Mouse (Mus musculus) heart, embryonic 11.5 days (tissue): ENCODE measurements at regions not wholly inside any gene's neighbourhood (a gene's known extent, or its start where the extent isn't known, plus 50 kb on each side); places are given as distances from the start of the nearest gene placed in this dataset.

Experiments
- ATAC-seq: fragments of 200-750 bp; cut with Nextera tagmentation; replicated peaks from 2 replicates; pipeline ENCODE4 v1.8.0; 2017; ENCODE audit warnings: moderate library complexity; ENCODE audit not compliant: insufficient number of reproducible peaks, low FRiP score, low TSS enrichment
- H3K27ac ChIP-seq: fragments of 300-500 bp; sonication (generic); 2 replicates; pipeline ENCODE4 v1.5.1; 2014; ENCODE audit warnings: mild to moderate bottlenecking, low read depth, low read length
- H3K27me3 ChIP-seq: fragments of 300-500 bp; sonication (generic); 2 replicates; pipeline ENCODE4 v1.6.1; 2014; ENCODE audit warnings: mild to moderate bottlenecking, low read length, mixed read lengths; ENCODE audit not compliant: control insufficient read depth, insufficient read depth
- H3K36me3 ChIP-seq: fragments of 300-500 bp; sonication (generic); 2 replicates; pipeline ENCODE4 v1.6.1; 2014; ENCODE audit warnings: mild to moderate bottlenecking, low read length, moderate library complexity, mixed read lengths; ENCODE audit not compliant: control insufficient read depth, insufficient read depth
- H3K4me1 ChIP-seq: fragments of 300-500 bp; sonication (generic); 2 replicates; pipeline ENCODE4 v1.6.1; 2014; ENCODE audit warnings: low read length; ENCODE audit not compliant: control insufficient read depth, insufficient read depth
- H3K4me2 ChIP-seq: fragments of 300-500 bp; sonication (generic); 2 replicates; pipeline ENCODE4 v1.6.1; 2014; ENCODE audit warnings: mild to moderate bottlenecking, moderate library complexity
- H3K4me3 ChIP-seq: fragments of 300-500 bp; sonication (generic); 2 replicates; pipeline ENCODE4 v1.5.1; 2014; ENCODE audit warnings: low read depth, low read length
- H3K9ac ChIP-seq: fragments of 300-500 bp; sonication (generic); 2 replicates; pipeline ENCODE4 v1.6.1; 2014; ENCODE audit warnings: mild to moderate bottlenecking, low read depth, low read length, moderate library complexity
- H3K9me3 ChIP-seq: fragments of 300-500 bp; sonication (generic); replicated peaks from 2 replicates; pipeline ENCODE4 v1.6.1; 2016; ENCODE audit warnings: low read length; ENCODE audit not compliant: control insufficient read depth
- WGBS: fragments of 180-500 bp; shearing (Covaris S2); extraction: QIAGEN DNeasy Blood & Tissue Kit; methylation state at CpG from one replicate; pipeline ENCODE4 v1.1.7; 2014; ENCODE audit not compliant: insufficient replicate concordance; 5-methylcytosine and 5-hydroxymethylcytosine counted together

DNA sequence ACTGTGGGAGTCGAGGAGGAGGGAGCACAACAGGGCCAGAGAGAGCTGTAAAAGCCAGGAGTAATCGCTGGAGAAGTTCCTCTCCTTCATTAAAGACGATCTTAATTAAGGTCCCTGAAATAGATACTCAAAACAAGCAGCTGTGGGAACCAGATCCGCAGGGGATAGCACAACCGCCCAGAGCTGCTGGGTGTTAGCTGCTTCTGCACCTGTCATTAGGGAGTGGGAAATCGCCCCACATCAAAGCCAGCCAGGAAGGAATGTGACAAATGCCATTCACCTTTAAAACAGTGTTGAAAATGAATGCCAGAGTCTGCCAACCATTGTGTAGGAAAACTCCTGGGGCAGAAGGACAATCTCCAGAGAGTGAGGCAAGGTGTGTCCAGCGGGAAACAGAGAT lies 112.5 kb downstream of the Cyp26b1 start:
- no peak overlapping the region for H3K9ac ChIP-seq
- no peaks in the 10 kb centered on the region for H3K4me1 ChIP-seq
- no peak for ATAC-seq
- H3K4me2 ChIP-seq = no peak overlapping the region
- 28% methylated on average over 7 of the region's 7 CpGs for WGBS
- no peaks in the 10 kb centered on the region for H3K9me3 ChIP-seq
- no peaks in the 10 kb centered on the region for H3K27me3 ChIP-seq
- H3K36me3 ChIP-seq = no peaks in the 10 kb centered on the region
- H3K4me3 ChIP-seq = no peak overlapping the region
- no peak overlapping the region for H3K27ac ChIP-seq

DNA sequence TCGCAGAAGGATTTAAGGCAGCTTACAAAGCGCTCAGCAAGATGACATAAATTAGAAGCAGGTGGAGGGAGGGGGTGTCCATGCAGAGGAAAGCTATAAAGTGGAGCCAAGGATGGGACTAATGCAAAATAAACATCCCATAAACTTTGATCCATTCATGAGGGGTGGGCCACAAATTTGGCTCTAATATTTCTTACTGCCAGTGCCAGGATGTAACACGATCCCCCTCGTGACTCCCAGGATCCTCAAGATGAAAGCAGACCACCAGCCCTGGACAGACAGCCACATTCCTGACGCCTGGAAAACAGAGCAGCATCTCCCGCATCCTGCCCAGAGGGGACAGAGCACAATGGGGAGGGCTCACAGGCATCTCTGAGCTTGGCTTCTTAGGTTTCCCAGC lies 116.6 kb downstream of the Cyp26b1 start:
- ATAC-seq = no peak
- 39% methylated on average over 6 of the region's 6 CpGs for WGBS
- H3K4me3 ChIP-seq = no peak overlapping the region
- no peak overlapping the region for H3K27ac ChIP-seq
- no peaks in the 10 kb centered on the region for H3K27me3 ChIP-seq
- no peaks in the 10 kb centered on the region for H3K9me3 ChIP-seq
- H3K4me1 ChIP-seq = no peaks in the 10 kb centered on the region
- H3K4me2 ChIP-seq = no peak overlapping the region
- H3K36me3 ChIP-seq = no peaks in the 10 kb centered on the region
- H3K9ac ChIP-seq = no peak overlapping the region

DNA sequence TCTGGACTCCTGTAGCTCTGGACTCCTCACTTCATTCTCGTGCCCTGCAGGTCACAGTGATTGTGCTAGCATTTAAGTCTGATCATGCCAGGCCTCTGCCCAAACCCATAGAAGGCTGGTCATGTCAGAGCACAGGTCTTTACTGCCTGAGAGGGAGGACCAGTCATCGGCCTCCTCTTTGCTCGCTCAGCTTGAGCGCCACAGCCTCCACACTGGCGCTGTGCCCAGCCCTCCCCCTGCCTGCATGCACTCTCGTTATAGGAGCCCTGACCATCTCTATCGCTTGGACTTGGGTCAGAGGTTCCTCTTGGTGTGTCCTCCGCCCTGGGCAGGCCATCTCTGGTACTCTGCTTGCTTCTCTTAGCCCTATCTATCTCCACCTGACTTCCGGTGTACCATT lies 117.2 kb downstream of the Cyp26b1 start:
- H3K4me3 ChIP-seq = no peak overlapping the region
- no peaks in the 10 kb centered on the region for H3K9me3 ChIP-seq
- no peak overlapping the region for H3K4me2 ChIP-seq
- no peak overlapping the region for H3K27ac ChIP-seq
- no peaks in the 10 kb centered on the region for H3K4me1 ChIP-seq
- H3K9ac ChIP-seq = no peak overlapping the region
- no peaks in the 10 kb centered on the region for H3K27me3 ChIP-seq
- no peaks in the 10 kb centered on the region for H3K36me3 ChIP-seq
- WGBS = 46% methylated on average over 9 of the region's 9 CpGs
- ATAC-seq = no peak; the same call in 1 of the 2 replicates

DNA sequence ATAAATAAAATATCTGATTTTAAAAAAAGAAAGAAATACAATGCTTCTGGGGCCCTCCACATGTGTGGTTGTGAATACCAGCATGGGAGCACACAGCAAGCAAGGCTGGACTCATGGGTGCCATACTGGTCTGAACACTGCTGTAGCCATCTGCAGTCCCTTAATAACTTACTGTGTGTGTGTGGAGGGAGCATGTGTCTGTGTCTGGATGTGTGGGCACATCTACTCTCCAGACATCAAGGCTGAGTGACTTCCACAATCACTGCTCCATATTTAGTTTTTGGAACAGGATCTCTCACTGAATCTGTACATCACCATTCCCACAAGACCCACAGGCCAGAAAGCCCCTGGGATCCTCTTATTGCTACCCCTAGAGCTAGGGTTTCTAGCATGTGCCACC lies 118.9 kb downstream of the Cyp26b1 start:
- no peaks in the 10 kb centered on the region for H3K27me3 ChIP-seq
- ATAC-seq = no peak

DNA sequence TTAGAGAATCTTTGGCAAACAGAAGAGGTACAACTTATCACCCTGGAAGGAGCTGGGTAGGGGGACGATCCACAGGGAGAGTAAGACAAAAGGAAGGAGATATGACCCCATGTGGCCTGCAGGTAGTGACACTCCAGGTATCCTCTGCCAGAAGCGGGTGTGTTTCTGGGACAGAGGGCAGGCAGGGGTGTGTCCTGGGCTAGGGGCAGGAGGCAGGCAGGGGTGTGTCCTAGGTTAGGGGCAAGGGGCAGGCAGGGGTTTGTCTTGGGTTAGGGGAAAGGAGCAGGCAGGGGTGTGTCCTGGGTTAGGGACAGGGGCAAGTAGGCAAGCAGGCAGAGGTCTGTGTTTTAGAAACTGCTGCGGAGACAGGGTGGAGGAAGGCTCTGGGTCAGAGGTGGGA lies 120.5 kb downstream of the Cyp26b1 start:
- Histone ChIP-seq H3K9ac (no peak overlapping the region), H3K4me1 (no peaks in the 10 kb centered on the region), H3K27ac (no peak overlapping the region), H3K4me3 (no peak overlapping the region), H3K27me3 (no peaks in the 10 kb centered on the region), H3K36me3 (no peaks in the 10 kb centered on the region), H3K4me2 (no peak overlapping the region), H3K9me3 (no peaks in the 10 kb centered on the region)
- no peak for ATAC-seq
- 48% methylated on average over 3 of the region's 3 CpGs for WGBS

More for the DNA sequence above, 118.9 kb downstream of the Cyp26b1 start:
- H3K36me3 ChIP-seq = no peaks in the 10 kb centered on the region
- no peaks in the 10 kb centered on the region for H3K9me3 ChIP-seq
- H3K4me3 ChIP-seq = no peak overlapping the region
- no peaks in the 10 kb centered on the region for H3K4me1 ChIP-seq
- H3K9ac ChIP-seq = no peak overlapping the region
- H3K27ac ChIP-seq = no peak overlapping the region
- no peak overlapping the region for H3K4me2 ChIP-seq

DNA sequence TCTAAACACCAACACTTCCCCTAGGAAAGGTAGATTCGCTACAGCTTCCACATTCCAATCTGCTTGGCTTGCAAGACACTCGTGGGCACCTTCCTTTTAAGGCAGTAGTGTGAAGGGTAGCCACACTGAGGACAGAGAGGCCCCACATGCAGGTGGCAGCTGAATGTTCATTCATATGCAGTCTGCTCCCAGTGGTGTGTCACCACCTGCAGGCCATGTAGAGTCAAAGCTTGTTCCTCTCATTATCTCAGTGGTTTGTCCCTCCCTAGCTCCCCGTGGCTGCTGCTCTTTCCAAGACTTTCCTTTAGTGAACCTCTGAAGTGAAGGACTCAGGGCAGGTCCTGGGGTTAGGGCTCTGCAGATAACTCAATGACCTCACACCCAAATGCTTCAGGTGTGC lies 121.4 kb downstream of the Cyp26b1 start:
- H3K9ac ChIP-seq = no peak overlapping the region
- ATAC-seq = no peak
- H3K4me3 ChIP-seq = no peak overlapping the region
- no peaks in the 10 kb centered on the region for H3K9me3 ChIP-seq
- WGBS = 21% methylated on average over 3 of the region's 3 CpGs
- H3K4me2 ChIP-seq = no peak overlapping the region
- no peaks in the 10 kb centered on the region for H3K27me3 ChIP-seq
- H3K27ac ChIP-seq = no peak overlapping the region
- no peaks in the 10 kb centered on the region for H3K4me1 ChIP-seq
- H3K36me3 ChIP-seq = no peaks in the 10 kb centered on the region

DNA sequence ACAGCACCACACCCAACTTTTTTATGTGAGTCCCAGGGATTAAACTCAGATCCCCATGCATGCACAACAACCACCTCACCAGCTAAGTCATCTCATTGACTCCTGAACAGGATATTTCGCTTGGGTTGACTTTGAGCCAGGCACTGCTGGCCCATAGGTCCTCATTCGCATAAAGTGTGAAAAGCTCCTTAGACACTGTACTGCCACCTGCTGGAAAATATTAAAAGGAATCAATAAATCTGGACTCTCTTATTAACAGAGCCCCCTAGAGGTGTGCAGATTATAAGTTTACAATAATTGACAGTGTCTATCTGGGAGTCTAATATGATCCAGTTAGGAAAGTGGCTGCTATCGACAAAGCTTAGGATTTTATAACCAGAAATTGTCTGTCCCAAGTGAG lies 126.4 kb downstream of the Cyp26b1 start:
- Histone ChIP-seq H3K4me1 (no peaks in the 10 kb centered on the region), H3K4me2 (no peak overlapping the region), H3K9ac (no peak overlapping the region), H3K36me3 (no peaks in the 10 kb centered on the region), H3K9me3 (no peaks in the 10 kb centered on the region), H3K4me3 (no peak overlapping the region), H3K27me3 (no peaks in the 10 kb centered on the region), H3K27ac (no peak overlapping the region)
- WGBS = 86% methylated on average over 3 of the region's 3 CpGs
- no peak for ATAC-seq

DNA sequence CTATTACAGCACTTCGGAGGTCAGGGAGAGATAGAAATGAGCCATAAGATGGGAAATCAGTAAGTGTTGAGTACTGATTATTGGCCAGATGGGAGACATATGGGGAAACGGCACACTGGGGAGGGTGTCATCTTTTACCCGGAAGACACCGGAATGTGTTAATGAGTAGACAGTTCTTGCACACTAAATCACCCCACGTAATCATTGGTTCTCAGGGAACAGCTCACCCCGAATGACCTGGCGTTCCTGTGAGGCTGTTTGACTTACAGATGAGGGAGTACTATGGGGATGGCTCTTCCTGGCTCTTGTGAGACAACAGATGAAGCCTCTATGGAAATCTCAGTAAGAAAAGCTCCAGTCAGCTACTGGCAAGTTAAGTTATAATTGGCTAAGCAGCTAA lies 127.5 kb downstream of the Cyp26b1 start:
- Histone ChIP-seq H3K4me3 (no peak overlapping the region), H3K4me2 (no peak overlapping the region), H3K4me1 (no peaks in the 10 kb centered on the region), H3K9ac (no peak overlapping the region), H3K36me3 (no peaks in the 10 kb centered on the region), H3K27me3 (no peaks in the 10 kb centered on the region), H3K27ac (no peak overlapping the region), H3K9me3 (no peaks in the 10 kb centered on the region)
- WGBS = 70% methylated on average over 7 of the region's 7 CpGs
- no peak; the same call in 1 of the 2 replicates for ATAC-seq

DNA sequence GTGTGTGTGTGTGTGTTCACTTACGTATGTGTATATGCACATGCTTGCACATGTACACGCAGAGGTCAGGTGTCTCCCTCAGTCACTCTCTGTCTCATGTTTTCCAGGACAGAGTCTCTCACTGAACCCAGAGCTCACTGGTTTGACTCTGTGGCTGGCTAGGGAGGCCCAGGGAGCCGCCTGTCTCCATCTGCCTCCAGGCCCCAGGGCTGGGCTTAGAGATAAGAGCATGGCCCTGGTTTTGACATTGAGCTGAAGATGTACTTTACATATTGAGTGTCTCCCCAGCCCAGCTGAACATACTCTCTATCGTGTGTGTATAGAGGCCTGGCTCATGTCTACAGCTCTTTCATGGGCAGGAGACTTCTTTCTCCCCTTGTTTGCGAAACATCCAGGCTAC lies 128.1 kb downstream of the Cyp26b1 start:
- ATAC-seq = no peak
- H3K9ac ChIP-seq = no peak overlapping the region

More for the DNA sequence above, 128.1 kb downstream of the Cyp26b1 start:
- no peaks in the 10 kb centered on the region for H3K9me3 ChIP-seq
- no peak overlapping the region for H3K4me3 ChIP-seq
- no peak overlapping the region for H3K27ac ChIP-seq
- 61% methylated on average over 5 of the region's 5 CpGs for WGBS
- no peaks in the 10 kb centered on the region for H3K27me3 ChIP-seq
- no peak overlapping the region for H3K4me2 ChIP-seq
- no peaks in the 10 kb centered on the region for H3K4me1 ChIP-seq
- no peaks in the 10 kb centered on the region for H3K36me3 ChIP-seq
